In the genomic region with DNA sequence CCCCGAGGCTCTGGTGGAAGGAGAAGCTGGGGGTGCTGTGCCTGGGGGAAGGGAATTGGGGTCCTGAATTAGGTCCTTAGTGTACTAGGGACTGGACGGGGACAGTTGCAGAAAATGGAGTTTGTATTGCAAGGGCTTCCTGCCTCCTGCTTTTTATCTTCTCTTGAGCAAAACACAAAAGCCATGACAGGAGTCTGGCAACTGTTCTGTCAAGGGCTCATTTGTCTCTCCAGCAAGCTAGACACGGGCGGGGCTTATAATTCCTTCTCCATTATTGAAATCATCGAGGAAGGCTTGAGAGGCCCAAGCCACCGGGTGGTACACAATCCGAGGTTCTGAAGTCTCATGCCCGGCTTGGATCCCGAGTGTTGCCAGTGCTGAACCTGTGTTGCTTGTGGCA, we compare ENCODE assay signal across 15 mouse cellular contexts. TPM values are rescaled to one million over a fixed set of nuclear protein-coding genes. Genes with fewer than 3 reads are reported as not detected.
A peak's percentile ranks its signal among the peaks of the same experiment; 100 is the strongest.
DNase-seq lines count a peak whose midpoint lies in the region; ATAC-seq and TF ChIP-seq lines count a peak whose summit lies in the region.
"Had no signal": no experiment of that assay in that cellular context is flagged by ENCODE, and none has a peak within 500 bp of the region (broad histone marks: within the 10 kb centered on the region; RNA-seq: fewer than 3 reads in every experiment).

No protein-coding gene starts in this region.

- no peak overlapping the region for H3K4me3 ChIP-seq in hindbrain, embryonic 11.5 days (ENCODE audit: low read depth, low read length)
- no peak overlapping the region for H3K4me3 ChIP-seq in hindbrain, embryonic 12.5 days
- no peak overlapping the region for H3K4me3 ChIP-seq in neural tube, embryonic 15.5 days (replicated peaks)
- H3K4me3 ChIP-seq in forebrain, postnatal 0 days (ENCODE audit: low read depth, low read length) = no peak overlapping the region
- H3K4me3 ChIP-seq: limb, embryonic 15.5 days; megakaryocyte, embryonic 14.5 days; neural tube, embryonic 12.5 days had no signal

- WGBS in hindbrain, embryonic 11.5 days = 54% methylated on average over 9 of the region's 9 CpGs
- 51% methylated on average over 9 of the region's 9 CpGs for WGBS in hindbrain, embryonic 12.5 days
- WGBS in neural tube, embryonic 15.5 days = 31% methylated on average over 9 of the region's 9 CpGs
- 20% methylated on average over 9 of the region's 9 CpGs for WGBS in forebrain, postnatal 0 days

- no peak overlapping the region for H3K4me2 ChIP-seq in hindbrain, embryonic 11.5 days (replicated peaks; ENCODE audit: low read depth, low read length)
- no peak overlapping the region for H3K4me2 ChIP-seq in hindbrain, embryonic 12.5 days (replicated peaks)
- no peak overlapping the region for H3K4me2 ChIP-seq in neural tube, embryonic 15.5 days
- no peak overlapping the region for H3K4me2 ChIP-seq in forebrain, postnatal 0 days (ENCODE audit: low read depth)
- H3K4me2 ChIP-seq: limb, embryonic 15.5 days; neural tube, embryonic 12.5 days had no signal

- no peak overlapping the region for H3K9ac ChIP-seq in hindbrain, embryonic 11.5 days (ENCODE audit: low read depth, low read length)
- H3K9ac ChIP-seq in hindbrain, embryonic 12.5 days = no peak overlapping the region
- H3K9ac ChIP-seq in neural tube, embryonic 15.5 days (replicated peaks) = no peak overlapping the region
- peak overlapping the region; percentile 22; the same call in 1 of the 2 replicates for H3K9ac ChIP-seq in forebrain, postnatal 0 days
- H3K9ac ChIP-seq: limb, embryonic 15.5 days; neural tube, embryonic 12.5 days had no signal

- H3K27me3 ChIP-seq in hindbrain, embryonic 11.5 days (ENCODE audit: control insufficient read depth, insufficient read depth, low read length) = no peaks in the 10 kb centered on the region
- H3K27me3 ChIP-seq in hindbrain, embryonic 12.5 days = no peaks in the 10 kb centered on the region
- H3K27me3 ChIP-seq in neural tube, embryonic 15.5 days (replicated peaks) = no peaks in the 10 kb centered on the region
- no peaks in the 10 kb centered on the region for H3K27me3 ChIP-seq in forebrain, postnatal 0 days (ENCODE audit: insufficient read depth, low read length)
- H3K27me3 ChIP-seq: limb, embryonic 15.5 days; megakaryocyte, embryonic 14.5 days; neural tube, embryonic 12.5 days had no signal

- no peak for TF ChIP-seq CTCF in forebrain, postnatal 0 days (IDR thresholded peaks at IDR 0.05; ENCODE audit: low read depth)

- H3K36me3 ChIP-seq in hindbrain, embryonic 11.5 days (ENCODE audit: control insufficient read depth, insufficient read depth, low read length) = no peaks in the 10 kb centered on the region
- H3K36me3 ChIP-seq in hindbrain, embryonic 12.5 days = peaks cover 10% of the 10 kb centered on the region; the same call in 1 of the 2 replicates
- H3K36me3 ChIP-seq in neural tube, embryonic 15.5 days = no peaks in the 10 kb centered on the region
- no peaks in the 10 kb centered on the region for H3K36me3 ChIP-seq in forebrain, postnatal 0 days (ENCODE audit: insufficient read depth)
- H3K36me3 ChIP-seq: limb, embryonic 15.5 days; neural tube, embryonic 12.5 days had no signal

- H3K9me3 ChIP-seq in hindbrain, embryonic 11.5 days (ENCODE audit: control insufficient read depth, low read length) = no peaks in the 10 kb centered on the region
- no peaks in the 10 kb centered on the region for H3K9me3 ChIP-seq in hindbrain, embryonic 12.5 days (replicated peaks)
- H3K9me3 ChIP-seq in neural tube, embryonic 15.5 days (replicated peaks) = no peaks in the 10 kb centered on the region
- H3K9me3 ChIP-seq in forebrain, postnatal 0 days (ENCODE audit: low read length) = no peaks in the 10 kb centered on the region
- H3K9me3 ChIP-seq: limb, embryonic 15.5 days; neural tube, embryonic 12.5 days had no signal

- no peak for DNase-seq in hindbrain, embryonic 11.5 days (ENCODE audit: low spot score)
- DNase-seq in neural tube, embryonic 10.5 days (ENCODE audit: extremely low spot score, low spot score) = no peak
- peak; percentile 52 for DNase-seq in forebrain, postnatal 0 days
- peak; percentile 15 to 30 for DNase-seq in lung, postnatal 4 days
- DNase-seq in left cerebral cortex, adult 11 months (ENCODE audit: low spot score) = no peak
- DNase-seq: adrenal gland, postnatal 25 days; cerebellum, adult 18-20 months; right cerebral cortex, adult 18-20 months had no signal

- peak; percentile 6; the same call in 1 of the 2 replicates for ATAC-seq in hindbrain, embryonic 11.5 days (ENCODE audit: low FRiP score)
- ATAC-seq in hindbrain, embryonic 12.5 days (ENCODE audit: low FRiP score) = no peak
- no peak for ATAC-seq in neural tube, embryonic 15.5 days (ENCODE audit: low FRiP score)
- ATAC-seq in forebrain, postnatal 0 days = peak; percentile 11; the same call in 1 of the 2 replicates
- ATAC-seq in erythroid progenitor cell, adult 5-6 weeks (replicated peaks; ENCODE audit: low FRiP score, poor library complexity, severe bottlenecking) = no peak

- H3K27ac ChIP-seq in hindbrain, embryonic 11.5 days (ENCODE audit: low read depth, low read length) = no peak overlapping the region
- H3K27ac ChIP-seq in hindbrain, embryonic 12.5 days = no peak overlapping the region
- H3K27ac ChIP-seq in neural tube, embryonic 15.5 days (replicated peaks) = peak overlapping the region; percentile 14; the same call in 1 of the 2 replicates
- peak overlapping the region; percentile 64 for H3K27ac ChIP-seq in forebrain, postnatal 0 days (ENCODE audit: low read depth, low read length)
- H3K27ac ChIP-seq: limb, embryonic 15.5 days; neural tube, embryonic 12.5 days had no signal

- H3K4me1 ChIP-seq in hindbrain, embryonic 11.5 days (replicated peaks; ENCODE audit: control insufficient read depth, insufficient read depth, low read length) = peaks cover 16% of the 10 kb centered on the region
- H3K4me1 ChIP-seq in hindbrain, embryonic 12.5 days = peaks cover 59% of the 10 kb centered on the region
- H3K4me1 ChIP-seq in neural tube, embryonic 15.5 days = peaks cover 61% of the 10 kb centered on the region
- H3K4me1 ChIP-seq in forebrain, postnatal 0 days (ENCODE audit: insufficient read depth) = peaks cover 34% of the 10 kb centered on the region
- H3K4me1 ChIP-seq: megakaryocyte, embryonic 14.5 days had no signal

RNA-seq across cellular contexts. Expression of a gene that starts 38.6 kb away (rescaled TPM):
- 11.0 and 13.1 TPM in 2 replicates for polyA plus RNA-seq in hindbrain, embryonic 11.5 days (2014; fragmentation: Nextera tagmentation; extraction: Ambion mirVana)
- 17.9 and 18.9 TPM in 2 replicates for polyA plus RNA-seq in hindbrain, embryonic 12.5 days (2016; fragmentation: Nextera tagmentation; extraction: Ambion mirVana)
- 5.1 and 6.1 TPM in 2 replicates for polyA plus RNA-seq in neural tube, embryonic 15.5 days (2015; fragmentation: Nextera tagmentation; extraction: Ambion mirVana)
- total RNA-seq in forebrain, postnatal 0 days (2014; rRNA removed) = 12.9 and 20.6 TPM in 2 replicates
- polyA plus RNA-seq in forebrain, postnatal 0 days (2015; fragmentation: Nextera tagmentation; extraction: Ambion mirVana) = 4.2 and 5.2 TPM in 2 replicates
- not detected in 2 replicates for total RNA-seq in erythroid progenitor cell, adult 5-6 weeks (2015; ENCODE audit: low replicate concordance)
- total RNA-seq in erythroid progenitor cell, adult 5-6 weeks (2017; ENCODE audit: low replicate concordance) = not detected in 2 replicates
- total RNA-seq: CH12.LX had no signal

Comparison
In these comparisons a context has a peak if more than half of its experiments do, and no peak if none do; other contexts are left out.
1. ATAC-seq: peak in hindbrain, embryonic 11.5 days (single experiment) and forebrain, postnatal 0 days (single experiment); none in hindbrain, embryonic 12.5 days (single experiment), neural tube, embryonic 15.5 days (single experiment) and erythroid progenitor cell, adult 5-6 weeks (single experiment).
2. DNase-seq: peak in forebrain, postnatal 0 days (single experiment) and lung, postnatal 4 days (2 of 2); none in hindbrain, embryonic 11.5 days (single experiment), neural tube, embryonic 10.5 days (single experiment) and left cerebral cortex, adult 11 months (single experiment).
3. H3K27ac ChIP-seq: peak in neural tube, embryonic 15.5 days (single experiment) and forebrain, postnatal 0 days (single experiment); none in hindbrain, embryonic 11.5 days (single experiment) and hindbrain, embryonic 12.5 days (single experiment).